Mouse (Mus musculus): Measurements from ENCODE around the gene Limd1. TPM values are rescaled to one million over a fixed set of nuclear protein-coding genes. Genes with fewer than 3 reads are reported as not detected.

Limd1 gene
- total RNA-seq, 2 experiments from 2014 or later, result 6.9 to 7.8 TPM

Other genes with a start within 250 kb of the Limd1 start
- 10 to 100 TPM; 38.2 to 40.8 TPM for gene Tmem158, start 217.9 kb upstream of the Limd1 start, total RNA-seq (2021)
- gene Lars2, start 111.8 kb upstream of the Limd1 start, total RNA-seq (2021), result 10 to 100 TPM; 59.7 to 67.7 TPM
- gene Sacm1l, start 51.1 kb downstream of the Limd1 start, total RNA-seq (2021), result 10 to 100 TPM; 61.8 to 62.3 TPM
- under 1 TPM; 0.17 to 0.28 TPM for gene Slc6a20b, start 153.9 kb downstream of the Limd1 start, total RNA-seq (2021)
- gene Ccr9, start 199.7 kb downstream of the Limd1 start, total RNA-seq (2021), result under 1 TPM in 1 of 2 experiments, not detected in 1; 0.15 TPM
- 1 to 10 TPM; 9.9 to 10.0 TPM for gene Slc6a20a, start 200.2 kb downstream of the Limd1 start, total RNA-seq (2021)
- gene Lztfl1, start 239.0 kb downstream of the Limd1 start, total RNA-seq (2021), result 10 to 100 TPM; 58.2 to 63.0 TPM